Mouse (Mus musculus) v-Abl transformed pro-B cells (cell line): ENCODE data around the gene Arhgap19.
"Not testable (repeated sequence)": the region's sequence is repeated elsewhere in the genome, so short reads cannot be mapped to it uniquely, and the experiment has no call there.

Experiments
- in situ Hi-C, 2 experiments: fragments of 400-800 bp; cut with MboI; formaldehyde crosslinking; loops; one replicate each; pipeline ENCODE4 v1.15.1; 2025; ENCODE audit not compliant: unreplicated experiment in 2 of 2

The Arhgap19 gene

GRCm38 (mm10) chr19:41801742-41802369 lies at the start of gene Arhgap19:
TSS of gene Arhgap19 (minus strand) at chr19:41802047.
- in situ Hi-C loops = loop anchor here (10.0 kb wide), 2 partner anchors 133 to 223 kb away; partner anchors contain the start of genes Exosc1 (in 1 of the 2) and Zdhhc16 (in 1 of the 2)

DNA sequence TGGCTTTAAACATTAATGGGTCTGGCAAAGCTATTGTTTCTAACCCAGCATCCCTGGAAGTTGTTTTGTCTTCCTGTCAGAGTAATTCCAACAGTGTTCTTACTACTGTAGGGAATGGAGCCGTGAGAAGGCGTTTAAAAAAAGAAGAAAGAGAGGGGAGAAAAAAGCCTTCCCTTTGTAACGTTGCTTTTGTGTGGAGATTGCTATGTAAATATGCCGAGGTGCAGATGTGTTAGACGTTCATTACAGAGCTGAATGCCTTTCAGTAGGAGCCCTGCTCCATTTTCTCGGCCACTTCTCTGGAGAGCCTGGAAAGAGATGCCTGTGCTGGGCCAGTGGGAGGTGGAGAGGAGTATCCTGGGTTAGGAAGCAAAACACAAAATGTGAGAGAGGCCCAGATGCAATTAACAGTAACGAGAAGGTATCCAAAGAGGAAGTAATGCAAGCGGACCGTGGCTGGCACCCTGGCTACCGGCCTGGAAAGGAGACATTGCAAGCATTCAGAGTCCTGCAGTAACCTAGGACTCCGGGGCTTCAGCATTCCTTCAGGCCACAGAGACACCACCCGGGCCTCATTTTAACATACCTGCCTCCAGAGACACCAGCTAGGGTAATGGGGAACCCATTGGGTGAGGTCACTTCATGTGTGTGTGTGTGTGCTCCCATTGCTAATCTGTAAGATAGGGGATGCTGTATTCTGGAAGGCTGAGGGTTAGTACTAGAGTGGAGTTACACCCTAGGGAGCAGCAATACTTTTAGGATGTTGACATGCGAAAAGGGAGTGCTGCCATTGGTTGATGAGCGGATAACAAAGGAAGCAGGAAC lies 49.1 kb upstream of the Arhgap19 start:
- in situ Hi-C loops = no loop called here

GRCm38 (mm10) chr19:41850021-41850718 lies 48.3 kb upstream of the Arhgap19 start:
- in situ Hi-C loops = no loop called here

GRCm38 (mm10) chr19:41847992-41848851 lies 46.4 kb upstream of the Arhgap19 start, which contains the start of gene Frat2:
TSS of gene Frat2 (minus strand) at chr19:41848132.
- in situ Hi-C loops = no loop called here

DNA sequence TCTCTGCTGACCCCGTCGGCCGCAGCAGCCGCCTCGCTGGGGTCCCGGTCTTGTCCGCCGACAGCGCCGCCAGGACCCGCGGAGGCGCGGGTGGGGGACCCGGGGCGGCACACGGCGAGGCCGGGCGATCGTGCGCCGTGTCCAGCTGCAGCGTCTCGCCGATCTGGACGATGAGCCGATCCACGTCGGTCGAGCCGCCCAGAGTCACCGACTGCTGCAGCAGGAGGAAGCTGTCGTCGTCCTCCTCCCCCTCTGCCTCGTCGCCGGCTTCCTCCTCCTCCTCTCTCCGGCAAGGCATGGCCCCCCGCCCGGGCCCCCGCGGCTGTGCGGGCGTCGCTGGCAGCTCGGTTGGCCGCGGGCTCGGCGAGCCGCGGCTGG lies 45.8 kb upstream of the Arhgap19 start:
- in situ Hi-C loops = not testable (repeated sequence)

- in situ Hi-C loops = no loop called here
These were observed 45.3 kb upstream of the Arhgap19 start for GRCm38 (mm10) chr19:41847091-41847581.

DNA sequence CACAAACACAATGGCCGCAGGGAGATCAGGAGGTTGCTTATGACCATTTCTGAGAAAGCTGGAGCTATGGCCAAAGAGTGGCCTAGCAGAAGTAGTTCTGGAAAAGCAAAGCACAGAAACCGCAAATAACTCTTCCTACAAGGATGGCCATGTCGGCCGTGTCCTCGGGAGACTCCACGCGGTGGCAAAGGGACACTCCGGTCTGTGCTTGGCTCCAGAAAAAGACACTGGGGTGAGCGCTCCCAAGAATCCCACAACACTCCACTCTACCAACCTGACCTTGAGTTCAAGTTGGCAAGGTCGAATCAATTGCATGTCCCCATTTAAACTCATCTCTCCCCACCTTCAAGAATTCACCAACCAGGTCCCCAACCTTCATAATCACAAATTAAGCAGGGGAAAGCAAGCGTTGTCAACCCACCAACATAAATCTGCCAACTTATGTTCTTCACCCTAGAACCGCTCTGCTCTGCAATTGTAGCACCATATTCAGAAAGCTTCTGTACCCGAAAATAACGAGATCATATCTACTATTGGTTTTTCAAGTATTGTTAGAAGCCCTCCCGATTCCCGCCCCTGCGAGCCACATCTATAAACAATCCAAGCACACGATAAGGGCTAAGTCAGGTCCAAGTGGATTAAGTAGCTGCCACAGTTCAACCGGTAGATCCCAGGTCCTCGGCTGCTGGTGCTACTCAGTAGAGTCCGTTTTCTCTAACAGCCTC lies 44.7 kb upstream of the Arhgap19 start:
- in situ Hi-C loops = no loop called here

DNA sequence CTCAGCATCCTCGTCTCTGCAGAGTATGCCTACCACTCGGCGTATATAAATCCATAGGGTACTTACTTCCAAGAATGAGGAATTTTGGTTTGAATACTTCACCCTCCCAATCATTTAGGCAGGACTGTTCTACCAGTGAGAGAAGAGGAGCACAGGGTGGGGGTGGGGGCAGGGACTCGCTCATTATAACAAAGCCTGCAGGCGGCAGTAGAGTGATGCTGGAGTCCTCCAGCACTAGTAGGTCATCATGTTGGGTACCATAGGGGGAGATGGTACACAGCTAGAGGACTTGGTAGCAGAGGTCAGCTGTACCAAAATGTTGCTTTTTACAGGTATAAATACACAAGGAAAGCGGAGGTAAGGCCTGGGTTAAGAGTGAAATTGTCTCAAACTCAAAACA lies 42.5 kb upstream of the Arhgap19 start:
- in situ Hi-C loops = no loop called here

DNA sequence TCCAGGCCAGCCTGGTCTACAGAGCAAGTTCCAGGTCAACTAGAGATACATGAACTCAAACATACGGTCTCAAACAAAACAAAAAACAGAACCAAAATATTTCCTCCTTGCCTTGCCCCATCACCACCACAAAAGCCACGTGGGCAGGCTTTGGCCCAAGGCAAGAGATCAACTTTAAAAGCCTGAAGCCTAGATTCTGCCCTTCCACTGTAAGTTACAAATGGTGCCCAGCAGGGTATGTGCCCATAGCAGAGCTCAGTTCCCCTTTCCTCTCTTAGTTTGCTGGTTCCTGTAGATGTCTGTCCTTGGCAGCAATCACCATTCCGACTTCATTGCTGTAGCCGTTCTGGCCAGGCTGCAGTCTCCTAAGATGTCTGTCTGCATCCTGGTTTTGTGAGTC lies 40.9 kb upstream of the Arhgap19 start:
- in situ Hi-C loops = no loop called here

DNA sequence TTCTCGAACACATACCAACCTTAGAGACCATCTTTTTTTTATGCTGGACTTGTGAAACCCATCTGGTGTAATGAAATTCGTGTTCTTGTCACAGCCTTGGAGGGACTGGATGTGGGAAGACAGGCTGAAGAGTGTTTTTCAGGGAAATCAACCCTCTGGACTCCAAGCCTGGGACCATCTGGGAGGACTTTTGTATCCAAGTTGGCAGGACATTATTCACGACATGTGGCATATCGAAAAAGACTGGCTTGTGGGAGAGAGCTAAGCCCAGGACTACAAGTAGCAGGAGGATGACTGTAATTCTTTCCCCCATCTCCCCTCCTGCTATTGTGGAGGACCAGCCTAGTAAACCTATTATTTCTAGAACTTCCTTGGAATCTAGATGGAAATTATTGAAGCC lies 40.3 kb upstream of the Arhgap19 start:
- in situ Hi-C loops = no loop called here

DNA sequence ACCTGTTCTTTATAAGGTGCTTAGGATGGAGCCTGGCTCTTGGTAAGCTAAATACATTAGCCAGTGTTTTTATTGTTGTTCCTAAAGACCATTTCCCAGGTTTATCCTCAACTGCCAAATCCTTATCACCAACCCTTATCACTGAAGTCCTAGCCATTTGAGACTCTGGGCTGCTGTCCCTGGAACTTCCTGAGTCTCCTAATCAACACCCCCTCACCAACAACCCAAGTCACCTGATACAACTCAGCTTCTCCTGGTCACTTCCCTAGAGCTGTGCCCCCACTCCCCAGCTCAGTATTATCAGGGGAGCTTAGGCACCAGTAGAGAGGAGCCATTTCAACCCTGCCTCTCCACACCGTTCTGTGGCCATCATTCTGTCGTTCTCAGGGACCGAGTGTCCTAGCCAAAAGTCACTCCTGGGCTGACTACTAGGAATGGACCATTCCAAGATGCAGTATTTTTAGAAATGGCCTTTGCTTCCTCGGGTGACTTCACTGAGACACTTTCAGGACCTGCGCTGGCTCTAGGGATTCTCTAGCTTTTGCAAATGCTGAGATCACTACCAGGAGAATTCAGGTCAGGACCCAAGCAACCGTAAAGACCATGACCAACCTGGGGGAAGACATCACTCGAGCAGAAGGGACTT lies 39.4 kb upstream of the Arhgap19 start:
- in situ Hi-C loops = no loop called here

DNA sequence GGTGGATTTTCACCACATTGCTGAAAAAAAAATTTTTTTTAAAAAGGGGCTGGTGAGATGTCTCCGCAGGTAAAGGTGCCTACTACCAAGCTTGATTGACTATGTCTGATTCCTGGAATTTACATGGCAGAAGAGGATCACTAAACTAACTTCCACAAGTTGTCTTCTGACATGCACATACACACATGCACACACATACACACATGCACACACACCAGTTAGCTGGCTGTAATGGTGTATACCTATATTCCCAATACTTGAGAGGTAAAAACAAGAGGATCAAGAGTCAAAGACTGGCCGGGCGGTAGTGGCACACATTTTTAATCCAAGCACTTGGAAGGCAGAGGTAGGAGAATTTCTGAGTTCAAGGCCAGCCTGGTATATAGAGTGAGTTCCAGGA lies 37.8 kb upstream of the Arhgap19 start:
- in situ Hi-C loops = no loop called here

GRCm38 (mm10) chr19:41838808-41839207 lies 37.0 kb upstream of the Arhgap19 start:
- in situ Hi-C loops = no loop called here

DNA sequence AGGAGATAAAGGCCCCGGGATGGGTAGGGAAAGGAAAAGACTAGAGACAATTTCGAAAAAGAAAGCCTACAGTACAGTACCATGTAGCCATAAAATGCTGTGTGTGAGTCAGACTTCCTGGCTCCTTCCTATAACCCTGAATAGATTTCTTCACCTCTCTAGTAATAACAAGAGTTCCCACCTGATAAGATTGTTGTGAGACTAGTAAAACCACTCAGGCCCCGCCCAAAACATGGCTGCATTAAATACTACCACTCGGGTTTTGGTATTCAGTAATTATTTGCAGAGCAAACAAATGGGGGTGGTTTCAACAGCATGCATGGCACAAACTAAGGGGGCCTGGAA lies 36.0 kb upstream of the Arhgap19 start:
- in situ Hi-C loops = no loop called here

GRCm38 (mm10) chr19:41837194-41837916 lies 35.5 kb upstream of the Arhgap19 start:
- in situ Hi-C loops = no loop called here

DNA sequence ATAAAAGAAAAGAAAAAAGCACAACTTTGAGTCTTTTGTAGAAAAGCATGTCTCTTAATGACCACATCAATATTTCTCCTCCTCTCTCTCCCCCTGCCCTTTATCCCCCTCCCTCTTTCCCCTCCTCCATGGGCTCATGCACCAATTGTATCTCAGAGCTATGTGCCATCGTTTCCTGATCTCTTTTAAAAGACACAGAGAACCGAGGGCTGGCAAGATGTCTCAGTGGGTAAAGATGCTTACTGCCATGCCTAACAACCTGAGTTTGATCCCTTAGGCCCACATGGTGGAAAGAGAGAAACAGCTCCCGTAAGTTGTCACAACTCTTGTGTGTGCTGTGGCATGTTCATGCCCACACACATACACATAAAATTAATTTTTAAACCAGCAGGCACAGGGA lies 34.9 kb upstream of the Arhgap19 start:
- in situ Hi-C loops = no loop called here

DNA sequence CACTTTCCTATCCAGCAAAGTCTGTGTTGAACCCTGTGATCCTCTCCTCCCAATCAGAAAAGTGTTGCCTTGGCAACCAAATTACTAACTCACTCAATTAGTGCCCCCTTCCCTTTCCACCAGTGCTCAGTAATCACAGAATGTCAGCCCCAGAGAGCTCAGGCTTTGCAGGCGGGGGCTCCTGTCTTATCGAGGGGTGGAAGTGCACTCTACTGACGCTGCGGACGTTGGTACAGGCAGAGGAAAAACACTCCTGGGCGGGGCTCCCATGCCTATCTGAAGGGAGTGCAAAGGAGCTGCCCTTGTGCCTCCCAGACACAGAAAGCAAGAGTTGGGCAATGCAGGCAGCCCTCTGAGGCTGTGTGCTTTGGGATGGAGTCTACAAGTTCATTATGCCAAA lies 34.0 kb upstream of the Arhgap19 start:
- in situ Hi-C loops = no loop called here

DNA sequence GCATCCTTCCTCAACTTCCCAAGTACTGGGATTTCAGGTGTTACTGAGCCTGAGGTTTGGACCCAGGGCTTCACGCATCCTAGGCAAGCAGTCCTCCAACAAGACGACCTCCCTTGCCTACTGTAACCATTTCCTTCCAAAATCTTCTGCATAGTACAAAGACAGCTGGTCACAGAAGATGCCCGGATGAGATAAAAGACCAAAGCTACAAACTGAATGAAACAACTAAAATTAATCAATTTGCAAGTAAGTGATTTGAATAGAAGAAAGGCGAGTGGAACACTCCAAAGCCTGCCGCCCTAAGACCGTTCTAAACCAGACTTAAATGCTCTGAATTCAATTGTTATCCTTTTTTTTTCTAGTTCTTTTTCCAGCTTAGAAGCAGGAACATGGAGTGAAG lies 33.6 kb upstream of the Arhgap19 start:
- in situ Hi-C loops = no loop called here
